Mouse (Mus musculus): ENCODE results near the gene Yod1. TPM values are rescaled to one million over a fixed set of nuclear protein-coding genes. Genes with fewer than 3 reads are reported as not detected.

Gene Yod1
- 0.54 and 0.55 TPM in 2 replicates for polyA plus RNA-seq (2012; rRNA removed)

GRCm38 (mm10) chr1:130717291-130717871, at the start of gene Yod1:
Yod1 (plus strand) TSS chr1:130717327.

GRCm38 (mm10) chr1:130715561-130716217, 1.4 kb upstream of the Yod1 start, which contains the start of gene Gm29427:
Gm29427 (minus strand) TSS chr1:130715799.

DNA sequence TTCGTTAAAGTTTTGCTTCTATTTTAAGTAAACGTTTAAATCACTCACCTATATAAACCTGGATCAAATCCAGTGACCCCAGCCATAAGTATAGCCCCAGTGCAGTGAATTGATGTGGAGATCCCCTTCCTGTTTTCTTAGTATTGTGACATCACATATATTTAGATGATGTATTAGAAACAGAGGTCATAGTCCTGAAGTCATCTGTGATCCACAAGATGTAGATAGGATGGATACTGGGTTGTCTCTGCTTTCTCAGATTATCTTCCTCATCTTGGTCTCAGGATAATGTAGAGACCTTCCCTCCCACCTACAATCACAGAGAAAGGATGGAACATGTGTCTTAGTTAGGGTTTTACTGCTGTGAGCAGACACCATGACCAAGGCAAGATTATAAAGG, 12.0 kb downstream of the Yod1 start, which contains the start of gene Pfkfb2:
Gene Pfkfb2 (minus strand): TSS at position 101 of the 400 bp plus-strand sequence.

GRCm38 (mm10) chr1:130731741-130732337, 14.7 kb downstream of the Yod1 start, which contains the start of gene AA986860:
AA986860 (plus strand) TSS chr1:130731976.

Other genes with a start within 250 kb of the Yod1 start
- gene Zp3r, start 87.7 kb upstream of the Yod1 start, polyA plus RNA-seq (2012; rRNA removed) = not detected in 2 replicates
- 0.22 and 0.46 TPM in 2 replicates for gene C4bp, start 55.7 kb upstream of the Yod1 start, polyA plus RNA-seq (2012; rRNA removed)
- gene Gm29427, start 1.5 kb upstream of the Yod1 start, polyA plus RNA-seq (2012; rRNA removed) = not detected in 2 replicates
- 1.6 and 2.4 TPM in 2 replicates for gene Pfkfb2, start 11.9 kb downstream of the Yod1 start, polyA plus RNA-seq (2012; rRNA removed)
- 10.8 and 14.0 TPM in 2 replicates for gene AA986860, start 14.6 kb downstream of the Yod1 start, polyA plus RNA-seq (2012; rRNA removed)
- 0.06 and 0.19 TPM in 2 replicates for gene Fcamr, start 83.6 kb downstream of the Yod1 start, polyA plus RNA-seq (2012; rRNA removed)
- 4.1 and 8.9 TPM in 2 replicates for gene Pigr, start 109.4 kb downstream of the Yod1 start, polyA plus RNA-seq (2012; rRNA removed)
- gene Fcmr, start 148.3 kb downstream of the Yod1 start, polyA plus RNA-seq (2012; rRNA removed) = 0.22 and 0.56 TPM in 2 replicates
- not detected in 2 replicates for gene Il24, start 170.1 kb downstream of the Yod1 start, polyA plus RNA-seq (2012; rRNA removed)
- gene Il20, start 194.1 kb downstream of the Yod1 start, polyA plus RNA-seq (2012; rRNA removed) = not detected in 2 replicates
- gene Il19, start 222.8 kb downstream of the Yod1 start, polyA plus RNA-seq (2012; rRNA removed) = not detected in 2 replicates